Mouse (Mus musculus) retina, adult 2 months (tissue): Measurements from ENCODE around the gene Tnip1.

ENCODE experiments used
- DNase-seq: peaks from one replicate; pipeline ENCODE4 v3.0.0-alpha.2; 2012; ENCODE audit warnings: low read depth, low spot score

The Tnip1 gene

DNA sequence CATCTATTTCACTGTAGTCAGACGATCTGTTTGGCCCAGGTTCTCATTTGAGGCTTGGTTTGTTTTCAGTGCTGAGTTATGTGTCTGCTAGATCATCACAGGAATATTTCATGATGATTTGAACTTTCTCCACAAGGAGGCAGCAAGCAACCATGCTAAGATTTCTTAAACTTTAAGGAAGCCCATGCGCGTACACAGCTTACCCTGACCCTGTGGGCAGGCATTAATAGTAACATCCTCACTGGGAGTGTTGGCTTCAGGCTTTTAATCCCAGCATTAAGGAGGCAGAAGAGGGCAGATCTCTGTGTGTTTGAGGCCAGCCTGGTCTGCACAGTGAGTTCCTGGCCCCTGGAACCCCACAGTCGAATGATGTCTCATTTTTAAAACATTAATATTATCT is 83.3 kb downstream of the Tnip1 start:
- DNase-seq: peak; percentile 45

DNA sequence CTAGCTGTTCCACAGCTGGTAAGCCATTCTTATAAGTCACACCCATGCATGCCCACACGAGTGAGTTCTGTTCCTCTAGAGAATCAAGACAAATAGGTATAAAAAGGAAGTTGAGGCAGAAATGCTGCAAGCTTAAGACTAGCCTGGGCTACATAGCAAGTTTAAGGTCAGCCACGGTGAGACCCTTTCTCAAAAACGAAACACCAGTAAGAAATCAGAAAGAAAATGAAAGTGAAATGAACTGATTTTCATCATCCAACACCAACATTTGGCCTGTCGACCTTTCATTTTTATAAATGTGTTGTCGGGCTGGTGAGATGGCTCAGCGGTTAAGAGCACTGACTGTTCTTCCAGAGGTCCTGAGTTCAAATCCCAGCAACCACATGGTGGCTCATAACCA is 83.8 kb downstream of the Tnip1 start:
- no peak for DNase-seq

DNA sequence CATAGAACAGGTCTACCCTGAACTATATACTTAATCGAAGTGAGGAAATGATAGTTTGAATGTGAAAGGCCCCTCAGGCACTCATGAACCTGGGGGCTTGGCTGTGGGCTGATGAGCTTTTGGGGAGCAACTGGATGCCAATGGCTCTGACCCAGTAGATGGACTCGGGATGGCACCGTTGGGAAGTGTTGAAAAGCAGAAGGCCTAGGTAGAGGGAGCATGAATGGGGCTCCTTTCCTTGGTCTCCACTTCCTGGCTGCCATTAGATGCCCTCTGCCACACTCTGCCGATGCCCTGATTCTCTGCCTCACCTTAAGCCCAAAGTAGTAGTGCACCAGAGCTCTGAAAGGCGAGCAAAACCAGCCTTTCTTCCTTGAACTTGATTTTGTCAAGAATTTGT is 86.7 kb downstream of the Tnip1 start:
- no peak for DNase-seq

DNA sequence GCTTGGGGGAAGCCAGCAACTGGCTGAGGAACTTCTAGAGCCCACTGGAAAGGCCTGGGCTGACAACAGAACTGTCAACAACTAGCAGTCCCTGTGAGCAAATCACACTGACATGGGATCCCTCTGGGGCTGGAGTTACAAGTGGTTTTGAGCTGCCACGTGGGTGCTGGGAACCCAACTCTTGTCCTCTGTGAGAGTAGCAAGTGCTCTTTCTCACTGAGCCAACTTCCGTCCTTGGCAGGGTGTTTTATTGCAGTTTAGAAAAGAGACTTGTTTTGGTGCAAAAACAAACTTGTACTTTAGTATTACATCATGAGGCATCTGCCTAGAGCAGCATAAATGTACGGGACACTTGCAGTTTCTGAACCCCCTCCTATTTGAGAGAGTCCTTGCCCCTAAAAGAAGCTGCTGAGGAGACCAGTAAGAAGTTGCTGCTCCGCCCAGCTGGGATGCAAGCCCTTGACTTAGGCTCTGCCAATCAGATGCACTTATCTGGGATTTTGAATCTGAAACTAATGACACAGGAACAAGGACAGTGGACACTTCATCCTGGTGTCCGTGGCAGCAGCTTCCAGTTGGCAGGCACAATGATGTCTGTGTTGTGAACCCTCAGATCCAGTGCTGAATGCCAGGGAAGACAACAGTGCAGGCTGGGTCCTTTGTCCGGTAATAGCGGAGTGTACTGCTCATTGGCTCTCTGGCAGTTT is 90.7 kb downstream of the Tnip1 start:
- DNase-seq: no peak

DNA sequence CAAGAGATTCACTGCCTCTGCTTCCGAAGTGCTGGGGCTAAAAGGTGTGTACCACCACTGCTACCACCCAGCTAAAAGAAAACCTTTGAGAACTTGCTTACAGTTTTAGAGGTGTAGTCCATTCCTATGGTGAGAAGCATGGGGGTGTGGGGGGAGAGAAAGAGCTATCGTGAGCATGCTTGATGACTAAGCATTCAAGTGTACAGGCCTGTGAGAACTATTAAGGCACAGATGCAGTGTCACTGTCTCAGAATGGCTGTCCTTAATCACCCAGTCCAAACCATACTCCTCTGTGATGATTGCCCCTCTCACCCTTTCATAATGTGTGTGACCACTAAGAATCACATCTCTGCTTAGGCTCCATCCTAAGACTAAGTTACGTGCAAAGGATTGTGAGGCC is 93.4 kb downstream of the Tnip1 start:
- no peak for DNase-seq

DNA sequence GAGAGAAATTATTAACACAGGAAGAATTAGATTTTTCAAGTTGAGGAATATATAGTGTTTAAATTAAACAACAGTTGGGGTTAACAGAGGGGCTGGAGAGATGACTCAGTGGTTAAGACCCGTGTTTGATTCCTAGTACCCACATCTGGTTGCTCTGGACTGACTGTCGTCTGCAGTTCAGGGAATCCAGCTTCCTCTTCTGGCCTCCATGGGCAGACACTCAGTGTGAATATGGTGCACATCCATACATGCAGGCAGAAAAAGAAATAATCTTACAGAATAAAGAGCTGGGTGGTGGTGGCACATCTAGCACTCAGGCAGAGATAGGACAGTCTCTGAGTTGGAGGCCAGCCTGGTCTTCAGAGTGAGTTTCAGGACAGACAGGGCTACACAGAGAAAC is 94.3 kb downstream of the Tnip1 start:
- DNase-seq: no peak

DNA sequence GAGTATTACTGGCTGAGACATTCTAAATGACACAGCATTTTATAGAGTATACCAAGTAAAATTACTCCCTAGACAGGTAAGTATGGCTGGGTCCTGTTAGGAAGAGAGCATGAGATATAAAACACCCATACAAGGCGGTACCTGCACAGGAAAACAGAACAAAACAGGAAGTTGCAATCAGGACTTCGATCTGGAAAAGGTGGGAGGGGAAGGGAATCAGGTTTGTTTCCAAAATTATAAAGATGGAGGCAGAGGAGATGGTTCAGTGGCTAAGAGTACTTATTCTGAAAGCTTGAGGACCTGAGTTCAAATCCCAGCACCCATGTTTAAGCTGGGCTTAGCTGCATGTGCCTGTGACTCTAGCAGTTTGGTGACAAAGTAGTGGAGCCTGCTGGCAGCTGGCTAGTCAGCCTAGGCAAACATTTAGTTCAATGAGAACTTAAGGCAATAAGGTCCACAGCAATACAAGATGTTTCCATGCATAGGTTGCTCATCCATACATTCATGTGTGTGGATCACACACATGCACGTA is 94.7 kb downstream of the Tnip1 start:
- DNase-seq: no peak

DNA sequence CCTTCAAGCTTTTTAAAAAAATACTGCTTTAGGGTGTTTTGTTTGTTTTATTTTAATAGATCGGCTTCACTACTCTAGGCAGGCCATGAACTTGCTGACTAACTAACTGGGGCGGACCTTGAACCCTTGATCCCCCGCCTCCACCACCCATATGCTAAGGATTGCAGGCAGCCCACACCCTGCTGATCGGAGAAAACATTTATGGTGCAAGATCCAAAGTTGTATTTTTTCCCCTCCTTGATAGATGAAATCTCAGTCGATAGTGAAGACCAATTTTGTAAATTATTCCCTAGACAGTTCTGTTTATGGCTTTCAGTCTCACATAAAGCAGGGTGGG is 95.7 kb downstream of the Tnip1 start:
- DNase-seq: no peak

DNA sequence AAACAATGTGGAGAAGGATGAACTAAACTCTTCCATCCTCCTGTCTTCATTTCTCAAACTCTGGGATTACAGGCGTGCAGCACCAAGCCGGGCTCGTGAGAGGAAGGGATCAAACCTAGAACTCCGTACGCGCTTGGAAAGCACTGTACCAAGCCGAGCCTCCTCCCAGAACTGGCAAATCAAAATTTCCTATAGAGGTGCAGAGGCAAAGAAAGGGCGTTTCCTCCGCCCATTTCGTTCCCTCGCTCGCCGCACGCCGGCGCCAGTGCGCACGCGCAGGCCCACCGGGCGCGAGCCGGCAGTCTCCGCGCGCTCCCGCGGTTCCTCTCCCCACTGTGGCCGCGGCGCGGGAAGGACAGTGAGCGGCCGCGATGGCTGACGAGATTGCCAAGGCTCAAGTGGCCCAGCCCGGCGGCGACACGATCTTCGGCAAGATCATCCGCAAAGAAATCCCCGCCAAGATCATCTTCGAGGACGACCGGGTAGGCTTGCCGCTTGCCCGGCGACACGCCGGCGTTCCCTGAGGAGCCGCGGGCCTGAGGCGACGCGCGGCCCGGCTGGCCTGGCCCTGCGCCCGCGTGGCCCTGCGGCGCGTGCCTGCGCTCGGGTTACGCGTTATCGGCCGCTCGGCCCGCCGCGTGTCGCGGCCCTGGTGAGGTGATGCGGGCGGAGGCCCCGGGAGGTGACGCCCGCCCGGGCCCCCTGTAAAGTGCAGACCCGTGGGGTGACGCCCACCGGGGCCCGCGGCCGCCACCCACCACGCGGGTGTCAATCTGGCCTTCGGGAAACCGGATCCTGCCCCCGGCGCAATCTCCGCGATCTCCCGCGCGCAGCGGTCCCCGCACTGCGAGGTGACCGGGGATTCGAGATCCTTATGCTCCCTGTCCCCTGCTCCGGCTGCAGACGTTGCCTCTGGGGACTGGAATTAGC is 96.3 kb downstream of the Tnip1 start, which contains the start of gene Hint1:
Hint1 (plus strand) TSS at position 265 of the 930 bp plus-strand sequence.
- DNase-seq: peak; percentile 77

DNA sequence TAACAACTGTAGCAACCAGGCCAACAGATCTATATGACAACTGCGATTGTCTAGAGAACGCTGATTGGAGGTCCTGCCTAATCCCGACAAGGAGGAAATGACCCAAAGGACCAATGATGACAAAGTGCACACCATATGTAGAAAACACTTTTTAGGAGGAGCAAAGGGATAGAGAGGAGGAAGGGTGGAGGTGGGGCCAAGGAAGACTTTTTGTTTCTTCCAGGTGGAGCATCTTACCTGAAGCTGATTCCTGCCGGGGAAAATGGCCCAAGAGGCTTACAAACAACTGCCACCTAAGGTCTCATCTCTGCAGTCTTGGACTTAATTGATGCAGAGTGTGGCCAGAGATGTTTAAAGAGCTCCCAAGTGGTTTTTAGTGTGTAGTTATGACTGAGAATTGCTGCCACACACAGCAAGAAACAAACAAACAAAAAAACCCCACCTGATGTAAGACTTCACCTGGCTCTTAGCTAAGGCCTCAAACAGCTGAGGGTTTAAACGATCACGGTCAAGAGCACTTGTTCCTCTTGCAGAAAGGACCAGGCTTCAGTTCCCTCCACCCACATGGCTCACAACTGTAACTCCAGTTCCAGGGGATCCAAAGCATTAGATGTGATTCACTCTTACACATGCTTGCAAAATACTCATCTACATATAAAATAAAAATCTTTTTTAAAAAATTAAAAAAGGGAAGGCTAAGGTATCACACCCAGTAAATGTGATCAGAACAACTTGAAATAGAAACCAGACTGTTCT is 97.2 kb downstream of the Tnip1 start:
- DNase-seq: no peak

DNA sequence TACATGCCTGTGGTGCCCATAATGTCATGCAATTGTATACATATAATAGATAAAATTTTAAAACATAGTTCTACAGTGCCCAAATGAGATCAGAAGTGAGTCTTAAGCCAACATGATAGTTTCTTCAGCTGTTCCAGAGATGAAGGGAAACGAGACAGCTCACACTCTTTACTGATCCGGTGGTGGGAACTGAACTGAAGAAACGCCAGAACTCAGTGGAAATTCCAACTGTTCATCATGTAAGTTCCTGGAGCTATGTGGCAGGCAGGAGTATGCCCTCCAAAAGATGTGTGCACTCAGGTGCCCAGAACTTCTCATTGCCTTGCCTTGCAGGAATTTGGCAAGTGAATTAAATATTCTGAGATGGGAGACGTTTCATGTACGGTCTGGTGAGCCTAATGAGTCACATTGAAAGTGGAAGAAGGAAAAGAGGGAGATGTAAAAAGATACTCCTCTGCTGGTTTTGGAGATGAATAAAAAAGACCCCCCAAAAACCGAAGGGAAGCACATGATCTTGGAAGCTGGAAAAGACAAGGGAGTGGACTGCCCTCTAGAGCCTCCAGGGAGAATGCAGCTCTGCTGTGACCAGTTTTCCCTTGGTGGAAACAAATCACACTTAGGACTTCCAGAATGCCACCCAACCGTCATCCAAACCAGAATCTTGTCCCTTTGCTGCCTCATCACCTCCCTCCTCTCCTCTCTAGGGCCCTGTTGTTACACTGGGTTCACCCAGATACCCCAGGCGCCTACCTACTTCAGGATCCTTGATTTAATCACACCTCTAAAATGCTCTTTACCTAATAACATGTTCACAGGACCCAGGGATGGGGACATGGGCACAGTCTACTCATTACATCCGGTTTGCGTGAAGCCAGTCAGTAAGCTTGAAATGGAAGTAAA is 99.8 kb downstream of the Tnip1 start:
- no peak for DNase-seq

DNA sequence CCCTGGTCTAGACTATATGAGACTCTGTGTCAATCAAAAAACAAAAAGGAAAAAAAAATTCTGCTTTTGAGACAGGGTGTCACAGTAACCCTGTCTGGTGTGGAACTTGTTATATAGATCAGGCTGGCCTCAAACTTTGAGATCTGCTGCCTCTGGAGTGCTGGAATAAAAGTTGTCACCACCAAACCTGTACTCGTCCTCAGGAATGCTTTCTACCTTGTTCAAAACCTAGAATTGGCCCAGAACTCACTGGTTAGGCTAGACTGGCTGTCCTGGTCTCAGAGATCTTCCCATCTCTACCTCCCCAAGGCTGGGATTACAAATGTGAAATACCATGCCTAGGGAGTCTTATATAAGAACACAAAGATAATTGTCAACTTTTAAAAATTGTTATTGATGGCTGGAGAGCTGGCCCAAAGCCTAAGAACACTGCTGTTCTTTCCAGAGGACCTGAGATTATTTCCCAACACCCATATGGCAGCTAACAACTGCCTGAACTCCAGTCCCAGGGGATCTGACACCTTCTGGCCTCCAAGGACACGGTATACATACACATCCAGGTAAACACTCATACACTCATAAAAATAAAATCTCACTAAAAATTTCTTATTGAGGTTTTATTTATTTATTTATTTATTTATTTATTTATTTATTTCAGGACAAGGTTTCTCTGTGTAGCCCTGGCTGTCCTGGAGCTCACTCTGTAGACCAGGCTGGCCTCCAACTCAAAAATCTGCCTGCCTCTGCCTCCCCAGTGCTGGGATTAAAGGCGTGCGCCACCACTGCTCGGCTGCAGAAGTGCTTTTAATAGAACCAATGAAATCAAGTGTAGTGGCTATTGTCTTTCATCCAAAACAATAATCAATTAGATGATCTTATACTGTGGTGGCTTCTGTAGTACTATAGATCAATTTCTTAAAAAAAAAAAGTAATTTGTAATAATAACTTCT is 101.0 kb downstream of the Tnip1 start:
- DNase-seq: no peak
